Mouse (Mus musculus) left cerebral cortex, adult 18-20 months (tissue): ENCODE measurements around the gene Fam83d. TPM values are rescaled to one million over a fixed set of nuclear protein-coding genes. Genes with fewer than 3 reads are reported as not detected.

Experiments used
- DNase-seq, 2 experiments: peaks; one replicate each; pipeline ENCODE4 v3.0.0; 2021 to 2022; ENCODE audit warnings: low spot score in 2 of 2, mixed read lengths in 1 of 2
- total RNA-seq, 2 experiments: library from RNA; stranded (reverse); gene quantifications; 2 replicates each; pipeline ENCODE4 v1.2.3; 2021

The Fam83d gene
- total RNA-seq, 2 experiments from 2014 or later: 0.94 to 0.98 TPM

DNA sequence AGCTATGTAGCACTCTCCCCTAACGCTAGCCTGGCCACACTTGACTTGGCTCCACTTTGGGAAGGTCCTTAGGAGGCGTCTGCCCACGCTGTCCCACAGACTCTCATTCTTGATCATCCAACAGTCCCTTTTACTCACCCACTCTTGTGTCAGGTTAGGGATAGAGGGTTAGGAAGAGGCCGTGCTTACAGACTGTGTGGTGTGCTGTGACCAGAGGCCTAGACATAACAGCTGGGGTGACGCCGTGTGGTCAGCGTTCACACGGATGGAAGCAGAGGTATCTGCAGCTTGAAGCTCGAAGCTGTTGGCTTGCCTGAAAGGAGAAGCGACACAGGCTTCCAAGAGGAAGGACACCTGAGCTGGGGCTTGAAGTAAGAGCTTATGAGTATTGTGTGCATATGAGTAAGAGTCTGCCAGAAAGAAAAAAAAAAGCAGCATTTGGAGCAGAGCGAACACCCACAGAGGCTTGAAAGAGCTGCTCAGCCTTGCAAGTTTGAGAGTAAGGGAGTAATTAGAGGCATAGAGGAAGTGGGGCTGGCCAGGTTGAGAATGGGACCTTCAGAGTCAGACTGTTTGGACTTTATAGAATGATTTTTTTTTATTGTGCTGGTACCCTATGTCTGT, 24.3 kb upstream of the Fam83d start:
- no peak for DNase-seq

DNA sequence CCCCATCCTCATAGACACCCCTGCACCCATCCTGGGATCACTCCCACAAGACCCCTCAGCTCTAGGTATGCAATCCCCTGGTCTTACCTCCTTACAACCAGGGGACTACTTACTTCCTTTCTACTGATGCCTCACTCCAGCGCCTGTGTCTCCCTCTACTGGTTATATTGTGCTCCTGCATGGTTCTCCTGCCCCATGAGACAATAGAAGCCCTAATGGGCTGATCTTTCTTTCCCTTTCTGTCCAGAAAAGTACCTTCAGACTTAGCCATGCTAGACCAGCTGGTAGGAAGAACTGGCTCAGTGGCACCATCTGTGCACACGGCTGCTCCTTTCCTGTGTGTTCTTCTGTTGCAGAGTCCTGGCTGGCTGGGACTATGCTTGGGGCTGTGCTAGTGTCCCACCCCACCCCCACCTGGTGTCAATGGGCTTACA, 22.8 kb upstream of the Fam83d start:
- peak in 1 of 2 experiments; percentile 51 for DNase-seq

DNA sequence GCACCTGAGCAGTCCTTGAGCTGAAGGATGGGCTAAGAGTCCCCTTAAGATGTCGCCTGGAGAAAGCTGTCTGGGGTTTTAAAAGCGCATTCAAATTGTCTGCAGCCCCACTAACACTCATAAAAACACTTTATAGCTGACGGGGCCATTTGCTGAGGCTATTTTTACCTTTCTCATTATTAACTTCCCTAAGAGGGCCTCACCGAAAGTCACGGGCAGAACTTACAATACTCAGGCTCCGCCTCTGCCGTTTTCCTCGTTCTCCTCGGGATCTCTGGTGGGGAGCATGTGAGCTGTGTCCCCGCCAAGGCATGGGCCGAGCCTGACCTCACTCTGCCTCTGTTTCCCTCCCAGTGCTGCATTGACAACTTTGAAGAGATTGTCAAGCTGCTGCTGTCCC, 21.7 kb upstream of the Fam83d start:
- DNase-seq: no peak

DNA sequence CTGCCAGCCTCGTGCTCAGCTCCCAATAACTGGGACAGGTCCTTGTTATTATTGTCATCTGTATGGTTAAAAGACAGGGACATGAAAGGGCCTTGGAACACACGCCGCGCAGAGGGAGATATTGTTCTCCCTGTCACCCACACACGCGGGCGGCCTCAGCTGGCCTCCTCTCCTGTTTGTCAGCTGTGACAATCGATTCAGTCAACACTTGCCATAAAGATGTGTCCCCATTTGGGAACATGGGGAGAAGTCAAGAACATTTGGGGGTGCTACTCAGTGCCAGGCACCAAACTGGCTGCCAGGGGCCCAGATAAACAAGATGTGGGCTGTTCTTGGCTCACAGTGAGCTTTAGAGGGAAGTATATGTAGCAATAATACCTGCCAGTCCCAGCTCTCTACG, 18.5 kb upstream of the Fam83d start:
- peak; percentile 48 to 64 for DNase-seq

DNA sequence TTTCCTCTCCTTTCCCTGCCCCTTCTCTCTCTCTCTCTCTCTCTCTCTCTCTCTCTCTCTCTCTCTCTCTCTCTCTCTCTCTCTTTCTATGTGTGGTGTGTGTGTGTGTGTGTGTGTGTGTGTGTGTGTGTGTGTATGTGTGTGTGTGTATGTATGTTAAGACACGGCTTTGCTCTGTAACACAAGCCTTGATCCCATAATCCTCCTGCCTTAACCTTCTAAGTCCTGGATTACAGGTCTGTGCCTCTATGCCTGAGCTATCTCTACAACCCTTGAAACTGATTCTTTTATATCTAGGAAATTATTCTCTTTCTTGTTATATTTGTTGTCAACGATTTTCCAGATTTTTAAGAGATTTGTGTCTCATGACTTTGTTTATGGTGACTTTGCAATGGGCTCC, 7.7 kb upstream of the Fam83d start:
- no peak for DNase-seq

DNA sequence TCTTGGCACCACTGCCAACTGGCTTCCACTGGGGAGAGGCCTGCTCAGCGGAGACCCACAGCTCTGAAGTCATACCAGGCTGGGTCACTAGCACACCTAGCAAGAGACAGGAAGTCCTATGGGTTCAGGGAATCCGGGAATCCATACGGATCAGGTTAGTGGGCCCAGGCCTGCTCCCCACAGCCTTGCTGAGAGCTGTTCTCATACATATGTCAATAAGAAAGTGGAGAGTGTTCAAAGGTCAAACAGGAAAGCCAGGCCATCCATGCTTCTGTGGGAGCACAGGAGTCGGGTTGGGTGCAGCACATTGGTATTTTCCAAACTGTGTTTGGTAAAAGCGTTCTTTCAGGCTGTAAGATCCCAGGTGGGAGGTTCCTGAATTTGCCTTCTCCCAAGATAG, 5.6 kb upstream of the Fam83d start:
- no peak for DNase-seq

DNA sequence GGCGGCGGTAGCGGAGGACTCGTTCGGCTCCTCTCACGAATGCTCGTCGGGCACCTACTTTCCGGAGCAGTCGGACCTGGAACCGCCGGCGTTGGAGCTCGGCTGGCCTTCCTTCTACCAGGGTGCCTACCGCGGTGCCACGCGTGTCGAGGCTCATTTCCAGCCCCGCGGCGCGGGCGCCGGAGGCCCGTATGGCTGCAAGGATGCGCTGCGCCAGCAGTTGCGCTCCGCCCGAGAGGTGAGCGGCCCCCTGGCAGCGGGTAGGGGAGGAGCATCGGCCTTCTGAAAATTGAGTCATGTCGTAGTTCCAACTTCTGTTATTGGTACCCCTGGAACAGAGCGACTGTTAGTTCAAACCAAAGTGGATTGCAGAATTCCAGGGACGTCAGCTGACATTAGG, 457 bp downstream of the Fam83d start:
- no peak for DNase-seq

DNA sequence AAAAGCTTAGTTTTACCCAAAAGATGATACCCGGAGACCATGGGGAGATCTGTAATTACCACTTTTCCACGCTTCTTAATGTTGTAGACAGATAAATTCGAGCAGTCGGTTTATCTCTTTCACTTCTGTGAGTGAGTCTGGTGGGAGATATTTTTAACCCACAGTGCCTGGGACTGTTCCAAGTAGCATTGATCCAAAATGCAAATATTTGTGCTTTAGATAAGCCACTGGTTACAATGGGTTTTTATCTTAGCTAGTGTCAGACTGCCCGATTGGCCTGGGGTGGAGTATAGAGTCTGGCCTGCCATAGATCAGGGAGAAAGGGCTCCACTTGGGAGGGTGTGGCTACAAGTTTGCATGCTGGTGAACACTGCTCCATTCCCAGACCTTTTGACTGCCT, 878 bp downstream of the Fam83d start:
- DNase-seq: no peak

DNA sequence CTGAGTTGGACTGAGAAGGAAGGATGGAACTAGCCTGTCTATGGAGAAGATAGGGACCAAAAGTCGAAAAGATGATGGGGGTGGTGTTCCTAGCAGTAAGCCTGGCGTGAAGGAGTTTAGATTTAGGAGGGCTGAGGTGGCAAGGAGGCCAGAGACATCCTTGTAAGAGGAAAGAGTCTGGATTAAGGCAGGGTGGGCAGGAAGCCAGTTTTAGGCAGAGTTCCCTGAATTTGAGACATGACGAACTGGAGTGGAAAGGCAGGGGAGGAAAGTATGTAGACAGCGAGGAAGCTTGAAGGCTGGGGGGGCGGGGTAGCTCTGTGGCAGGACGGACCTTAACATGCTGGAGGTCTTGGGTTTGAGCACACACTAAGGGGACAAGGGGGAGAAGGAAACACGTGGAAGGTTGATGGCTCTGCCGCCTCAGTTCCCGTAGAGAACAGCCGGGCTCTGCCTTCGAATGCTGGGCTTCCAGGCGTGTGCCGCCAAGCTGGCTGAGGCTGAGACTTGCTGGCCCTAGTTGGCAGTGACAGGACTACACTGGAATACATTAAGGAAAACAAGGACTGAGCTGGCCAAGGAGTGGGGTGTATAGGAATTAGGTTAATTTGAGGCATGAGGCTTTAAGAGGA, 2.3 kb downstream of the Fam83d start:
- DNase-seq: no peak

DNA sequence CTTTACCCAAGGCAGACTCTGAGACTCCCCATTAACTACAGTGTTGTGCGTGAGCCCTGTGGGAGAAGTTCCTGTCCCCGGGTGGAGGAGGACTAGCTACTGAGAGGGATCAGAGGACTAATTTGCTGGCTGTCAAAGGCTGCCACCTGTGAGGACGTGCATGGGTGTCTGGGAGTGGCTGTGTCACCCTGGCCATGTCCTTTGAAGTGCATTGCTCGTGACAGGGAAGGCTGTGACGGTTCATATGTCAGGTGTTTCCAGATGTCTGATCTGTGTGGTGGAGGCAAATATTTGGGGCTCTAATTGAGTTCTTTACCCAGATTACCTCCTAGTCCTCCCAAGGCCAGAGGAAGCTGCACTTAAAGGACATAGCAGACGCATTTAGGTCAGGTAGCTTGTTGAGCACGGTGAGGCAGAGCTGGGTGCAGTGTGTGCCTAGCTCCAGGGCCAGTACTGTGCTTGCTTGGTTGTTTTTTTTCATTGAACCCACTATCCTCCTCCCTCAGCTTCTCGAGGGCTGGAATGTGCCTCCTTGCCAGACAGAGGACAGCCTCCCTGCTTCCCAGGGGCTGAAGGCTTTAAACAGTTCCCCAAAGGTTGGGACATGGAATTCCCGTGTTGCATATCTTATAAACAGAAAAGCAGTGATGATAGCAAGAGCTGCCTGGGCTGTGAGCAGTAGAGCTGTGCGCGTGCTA, 3.3 kb downstream of the Fam83d start:
- DNase-seq: no peak

DNA sequence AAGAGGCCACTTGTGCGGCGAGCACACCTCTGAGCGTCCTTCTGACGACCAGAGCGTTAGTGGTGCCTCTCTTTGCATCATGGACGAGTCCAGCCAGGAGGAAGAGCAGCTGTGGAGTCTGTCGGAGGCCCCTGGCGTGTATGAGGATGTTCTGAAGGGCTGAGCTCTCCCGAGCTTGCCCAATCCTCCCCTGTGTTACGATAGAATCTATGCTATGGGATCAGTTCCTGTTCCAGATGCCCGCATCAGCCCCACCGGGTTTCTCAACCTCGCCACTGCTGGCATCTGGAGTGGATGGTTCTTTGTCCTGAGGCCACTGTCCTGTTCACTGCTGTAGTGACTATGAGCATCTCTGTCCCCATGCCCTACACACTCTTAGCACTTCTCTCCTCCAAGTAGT, 4.9 kb downstream of the Fam83d start:
- no peak for DNase-seq

DNA sequence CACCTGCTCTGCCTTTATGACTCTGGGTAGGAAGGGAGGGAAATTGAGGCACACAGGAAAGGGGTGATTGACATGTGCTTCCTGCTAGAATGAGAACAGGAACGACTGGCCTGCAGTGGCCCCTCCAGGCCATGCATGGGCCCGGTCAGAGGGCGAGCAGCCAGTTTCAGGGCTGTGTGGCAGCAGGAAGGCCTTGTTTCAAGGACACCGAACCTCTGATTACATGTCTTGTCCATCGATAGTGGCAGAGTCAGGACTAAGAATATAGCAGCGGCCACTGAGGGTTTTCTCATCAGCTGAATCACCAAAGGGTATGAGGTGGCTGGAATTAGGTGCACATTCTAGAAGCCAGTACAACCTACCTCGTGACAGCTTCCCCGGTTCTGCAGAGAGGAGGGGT, 7.0 kb downstream of the Fam83d start:
- DNase-seq: no peak

DNA sequence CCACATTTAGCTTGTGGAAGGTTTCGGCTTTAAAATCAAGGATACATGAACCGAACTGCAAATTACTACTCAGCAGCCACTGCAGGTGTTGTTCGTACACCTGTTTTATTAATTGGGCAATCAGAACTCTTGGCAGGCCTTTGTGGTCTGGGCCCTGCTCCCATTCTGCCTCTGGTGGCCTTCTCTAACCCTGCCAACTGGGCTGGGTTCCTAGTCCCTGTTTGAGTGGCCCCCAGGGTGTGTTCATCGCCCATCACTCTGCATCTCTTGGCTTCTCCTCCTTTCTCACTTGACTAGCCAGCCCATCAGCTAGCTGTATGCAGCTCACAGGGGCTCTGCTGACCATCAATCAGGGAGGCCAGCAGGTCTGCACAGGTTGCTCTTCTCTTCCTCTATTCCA, 8.8 kb downstream of the Fam83d start:
- DNase-seq: no peak

DNA sequence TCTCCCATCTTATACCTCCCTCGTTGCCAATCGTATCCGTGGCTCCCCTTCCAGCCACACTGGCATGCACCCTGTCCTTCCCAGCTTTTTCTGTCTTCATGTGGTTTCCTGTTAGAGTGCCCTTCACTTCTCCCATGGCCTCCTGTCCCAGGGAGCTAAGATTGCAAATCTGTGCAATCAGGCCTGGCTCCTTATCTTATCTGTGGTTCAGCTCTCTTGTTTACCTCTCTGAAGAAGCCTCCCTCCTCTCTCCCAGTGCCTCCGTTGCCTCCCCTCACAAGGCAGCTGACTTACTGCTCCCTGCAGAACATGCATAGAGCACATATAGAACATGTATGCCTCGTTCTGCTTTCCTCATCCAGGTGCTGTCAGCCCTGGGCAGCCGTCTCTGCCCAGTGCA, 9.6 kb downstream of the Fam83d start:
- DNase-seq: no peak

DNA sequence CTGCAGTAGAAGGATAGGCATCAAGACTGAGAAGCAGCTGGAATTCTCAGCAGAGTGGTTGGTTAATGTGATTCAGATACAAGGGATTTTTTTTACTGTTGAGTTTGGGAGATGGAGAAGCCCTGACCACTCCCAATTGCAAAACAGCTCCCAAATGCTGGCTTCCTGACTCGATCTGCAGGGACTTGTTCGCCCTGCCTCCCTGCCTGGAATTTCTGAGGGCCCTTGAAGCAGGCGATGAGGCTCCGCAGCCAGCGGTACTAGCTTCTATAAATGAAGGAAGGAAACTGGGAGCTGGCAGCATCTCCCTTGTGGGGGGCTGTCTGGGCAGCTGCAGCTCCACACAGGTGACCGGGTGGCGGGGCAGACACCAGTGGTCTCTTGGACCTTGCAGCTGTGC, 10.5 kb downstream of the Fam83d start:
- no peak for DNase-seq

DNA sequence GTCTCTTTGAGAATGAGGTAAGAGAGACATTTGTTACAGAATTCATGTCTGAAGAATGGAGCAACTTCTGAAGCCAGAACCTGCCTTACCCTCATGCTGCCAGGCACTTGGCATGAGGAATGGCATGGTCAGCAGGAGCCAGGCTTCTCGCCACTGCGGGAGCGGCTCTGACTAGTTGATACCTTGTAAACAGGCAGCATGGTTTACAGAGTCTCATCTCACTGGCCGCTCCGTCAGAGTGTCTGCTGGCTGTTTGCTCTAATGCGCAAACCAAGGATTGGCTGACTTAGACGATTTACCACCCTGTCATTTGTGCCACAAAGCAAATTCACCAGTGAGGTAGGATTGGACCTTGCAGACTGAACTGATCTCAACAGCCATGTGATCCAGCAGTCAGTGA, 13.2 kb downstream of the Fam83d start:
- no peak for DNase-seq

DNA sequence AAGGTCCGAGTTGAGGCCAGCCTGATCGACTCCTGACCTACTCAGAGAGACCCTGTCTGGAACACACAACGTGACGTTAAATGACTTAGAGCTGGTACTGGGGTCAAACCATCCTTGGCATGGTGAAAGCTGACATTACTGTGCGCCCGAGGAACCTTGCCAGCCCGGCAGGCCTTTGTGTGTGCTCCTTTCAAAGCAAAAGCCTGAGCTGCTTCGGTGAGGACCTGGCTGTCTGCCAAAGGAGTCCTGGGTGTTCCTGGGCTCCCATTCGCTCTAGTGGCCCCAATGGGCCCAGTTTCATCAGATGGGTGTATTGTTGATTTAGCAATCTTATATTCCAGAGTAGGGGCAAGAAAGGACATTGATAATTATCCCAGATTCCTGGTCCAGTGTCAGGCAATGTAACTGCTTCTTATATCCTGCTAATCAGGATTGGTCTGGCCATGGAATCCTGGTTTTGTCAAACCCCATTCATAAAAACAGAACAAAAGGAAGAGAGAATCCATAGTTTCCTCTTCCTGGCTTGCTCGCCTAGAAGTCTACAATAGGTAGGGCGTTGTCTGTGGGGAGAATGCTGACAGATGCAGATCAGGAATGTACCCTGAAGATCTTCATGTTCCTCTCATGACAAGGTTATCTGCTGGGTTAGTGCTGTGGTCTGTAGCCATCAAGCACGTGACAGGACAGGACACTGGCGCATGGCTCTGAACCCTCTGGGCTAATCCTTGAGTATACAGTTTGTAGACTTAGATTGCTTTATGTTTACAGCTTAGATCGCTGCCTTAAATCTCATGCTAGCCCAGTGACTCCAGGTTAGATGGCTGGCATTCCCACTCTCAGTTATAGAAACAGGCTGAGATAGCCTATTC, 19.3 kb downstream of the Fam83d start:
- no peak for DNase-seq

DNA sequence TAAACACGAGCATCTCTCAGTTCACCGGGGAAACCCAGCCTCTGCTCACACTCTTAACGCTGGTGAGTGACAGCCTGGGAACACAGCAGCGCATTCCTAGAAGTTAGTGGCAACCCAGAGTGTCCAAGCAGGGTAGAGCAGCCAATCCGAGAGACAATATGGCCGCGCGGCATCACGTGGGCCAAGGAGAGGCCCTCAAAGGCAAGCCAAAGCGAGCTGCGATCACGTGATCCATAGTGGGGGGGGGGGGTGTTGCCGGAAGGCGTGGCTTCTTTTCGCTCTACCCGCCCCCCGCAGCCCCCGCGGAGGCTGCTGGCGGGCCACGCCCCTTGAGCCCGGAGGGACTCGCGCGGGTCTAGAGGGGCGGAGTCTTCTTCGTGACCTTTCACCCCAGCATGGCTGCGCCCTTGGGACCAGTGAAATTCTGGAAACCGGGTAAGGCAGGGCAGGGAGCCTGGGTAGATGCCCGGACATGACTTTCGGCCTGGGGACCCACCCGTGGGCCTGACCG, 26.7 kb downstream of the Fam83d start, which contains the start of gene Dhx35:
Gene Dhx35 (plus strand): TSS at position 314 of the 511 bp plus-strand sequence.
- DNase-seq: peak; percentile 94 to 95

DNA sequence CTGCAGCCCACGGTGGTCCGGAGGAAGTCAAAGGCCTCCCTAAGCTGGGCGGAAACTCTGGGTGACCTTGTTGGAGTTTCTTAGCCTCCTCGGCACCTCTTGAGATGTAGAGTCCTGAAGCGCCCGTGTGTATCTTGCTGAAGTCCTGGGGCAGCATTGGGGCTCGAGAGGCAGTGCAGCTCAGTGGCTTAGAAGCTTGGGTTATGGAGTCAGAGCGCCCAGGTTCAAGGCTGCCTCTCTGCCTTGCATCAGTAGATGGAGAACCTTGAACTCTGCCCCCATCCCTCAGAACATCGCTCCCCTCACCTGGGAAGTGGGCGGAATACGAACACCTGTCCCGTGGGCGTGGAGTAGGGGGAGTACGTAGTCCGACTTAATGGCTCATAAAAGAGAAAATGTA, 27.1 kb downstream of the Fam83d start:
- no peak for DNase-seq

DNA sequence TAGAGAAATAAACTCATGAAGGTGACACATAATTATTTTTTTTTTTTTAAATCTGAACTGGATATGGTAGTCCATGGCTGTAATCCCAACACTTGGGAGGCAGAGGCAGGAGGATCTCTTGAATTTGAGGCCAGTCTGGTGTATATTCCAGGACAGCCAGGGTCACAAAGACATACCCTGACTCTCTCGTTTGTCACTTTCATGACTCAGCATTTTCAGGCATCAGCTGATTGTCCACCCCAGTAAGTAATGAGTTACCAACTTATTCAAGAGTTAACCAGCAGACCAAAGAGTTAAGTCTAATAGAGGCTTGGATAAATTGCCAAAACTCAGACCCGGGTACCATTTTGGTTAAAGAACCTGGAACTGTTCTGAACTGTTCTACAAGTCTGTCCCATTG, 28.0 kb downstream of the Fam83d start:
- no peak for DNase-seq

DNA sequence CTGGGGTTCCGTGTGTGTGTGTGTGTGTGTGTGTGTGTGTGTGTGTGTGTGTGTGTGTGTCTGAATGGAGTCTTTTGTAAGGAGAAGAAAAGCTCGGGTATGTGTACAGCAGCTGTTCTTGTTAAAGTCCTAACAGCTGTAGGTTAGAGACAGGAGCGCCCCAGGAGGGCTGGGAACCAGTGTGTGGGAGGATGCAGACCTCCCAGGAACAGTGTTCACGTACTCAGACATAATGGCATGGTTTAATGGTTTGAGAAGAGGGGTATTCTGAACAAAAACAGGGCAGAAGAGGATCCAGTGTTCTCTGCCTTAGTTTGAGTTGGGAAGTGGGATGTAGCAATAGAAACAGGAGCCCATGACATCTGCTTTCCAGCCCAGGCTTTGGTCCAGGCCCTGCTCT, 31.4 kb downstream of the Fam83d start:
- DNase-seq: no peak
